Mouse (Mus musculus): Measurements from ENCODE around the gene Slamf6.

DNA sequence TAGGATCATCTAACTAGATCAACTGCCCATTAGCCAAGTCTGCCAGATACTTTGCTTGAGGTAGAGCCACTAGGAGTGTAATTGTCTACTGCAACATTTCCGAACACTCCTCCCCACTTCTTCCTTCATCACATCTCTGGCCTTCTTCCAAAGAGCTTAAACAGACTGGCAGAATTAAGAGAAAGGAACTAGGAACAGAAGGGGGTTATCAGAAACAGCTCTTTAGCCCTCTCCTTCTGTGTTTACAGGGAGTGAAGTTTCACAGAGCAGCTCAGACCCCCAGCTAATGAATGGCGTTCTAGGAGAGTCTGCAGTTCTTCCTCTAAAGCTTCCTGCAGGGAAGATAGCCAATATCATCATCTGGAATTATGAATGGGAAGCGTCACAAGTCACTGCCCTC, 16.5 kb downstream of the Slamf6 start:
- TF ChIP-seq CTCF (IDR thresholded peaks at IDR 0.05; ENCODE audit: insufficient read depth, low read depth, low read length) (no peak), POLR2A (IDR thresholded peaks at IDR 0.05; ENCODE audit: insufficient read depth, low read depth, low read length) (no peak)
